ENCODE assay signal across 21 mouse cellular contexts in the genomic region with DNA sequence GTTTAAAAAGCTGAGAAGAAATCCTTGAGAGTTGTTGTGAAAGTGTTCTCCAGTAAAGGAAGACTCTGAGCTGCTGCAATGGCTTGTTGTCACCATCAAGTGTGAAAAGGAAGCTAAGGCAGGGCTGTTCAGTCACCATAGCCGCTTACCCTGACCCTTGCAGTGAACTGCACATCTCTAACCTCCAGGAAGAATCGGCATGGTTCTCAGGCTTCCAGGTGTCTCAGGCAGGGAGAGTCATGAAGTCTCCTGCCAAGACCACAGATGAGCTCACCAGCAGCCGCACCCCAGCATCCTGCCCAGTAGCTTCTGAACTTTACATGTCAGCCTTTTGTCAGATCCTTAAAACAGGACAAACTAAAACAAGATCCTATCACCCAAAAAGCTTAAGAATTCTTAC. TPM values are rescaled to one million over a fixed set of nuclear protein-coding genes. Genes with fewer than 3 reads are reported as not detected.
DNase-seq lines count a peak whose midpoint lies in the region; ATAC-seq lines count a peak whose summit lies in the region.
"Had no signal": no experiment of that assay in that cellular context is flagged by ENCODE, and none has a peak within 500 bp of the region (broad histone marks: within the 10 kb centered on the region; RNA-seq: fewer than 3 reads in every experiment).

No protein-coding gene starts in this region.

- H3K27me3 ChIP-seq in heart, embryonic 16.5 days (ENCODE audit: control insufficient read depth, insufficient read depth, low read length) = no peaks in the 10 kb centered on the region
- no peaks in the 10 kb centered on the region for H3K27me3 ChIP-seq in midbrain, embryonic 11.5 days (ENCODE audit: control insufficient read depth, insufficient read depth, low read length)
- H3K27me3 ChIP-seq in hindbrain, embryonic 11.5 days (ENCODE audit: control insufficient read depth, insufficient read depth, low read length) = no peaks in the 10 kb centered on the region
- H3K27me3 ChIP-seq: embryonic facial prominence, embryonic 12.5 days; forebrain, embryonic 13.5 days; hindbrain, embryonic 15.5 days; limb, embryonic 13.5 days; liver, embryonic 15.5 days had no signal

- WGBS in heart, embryonic 16.5 days = 40% methylated on average over 3 of the region's 3 CpGs
- WGBS in midbrain, embryonic 11.5 days = 91% methylated on average over 3 of the region's 3 CpGs
- WGBS in hindbrain, embryonic 11.5 days = 91% methylated on average over 3 of the region's 3 CpGs

- DNase-seq in heart, adult 18-20 months = no peak
- DNase-seq in 3134 (ENCODE audit: extremely low read depth, insufficient read length, low spot score) (peak; percentile 42), 3T3-L1 (ENCODE audit: low read depth, low spot score) (peak; percentile 73)
- DNase-seq in midbrain, embryonic 11.5 days (ENCODE audit: low spot score, missing footprints) = no peak
- no peak for DNase-seq in hindbrain, embryonic 11.5 days (ENCODE audit: low spot score)
- DNase-seq: adrenal gland, adult 8-10 months; cerebellum, adult 8-10 months; gastrocnemius, postnatal 10 days; kidney, adult 11 months; retina, postnatal 1 day; thymus, postnatal 14 days had no signal

- no peak for ATAC-seq in heart, embryonic 16.5 days (replicated peaks; ENCODE audit: extremely low read depth, insufficient read depth, low FRiP score)
- peak; percentile 39 for ATAC-seq in common myeloid progenitor, adult 5-6 weeks (replicated peaks; ENCODE audit: low read depth, poor library complexity, severe bottlenecking)
- ATAC-seq in midbrain, embryonic 11.5 days (ENCODE audit: low FRiP score) = no peak
- no peak for ATAC-seq in hindbrain, embryonic 11.5 days (ENCODE audit: low FRiP score)
- ATAC-seq: forebrain, embryonic 13.5 days had no signal

- peak overlapping the region; percentile 17; the same call in 1 of the 2 replicates for H3K27ac ChIP-seq in heart, embryonic 16.5 days (ENCODE audit: low read length)
- no peak overlapping the region for H3K27ac ChIP-seq in midbrain, embryonic 11.5 days (ENCODE audit: low read depth, low read length)
- no peak overlapping the region for H3K27ac ChIP-seq in hindbrain, embryonic 11.5 days (ENCODE audit: low read depth, low read length)
- H3K27ac ChIP-seq: embryonic facial prominence, embryonic 12.5 days; forebrain, embryonic 13.5 days; hindbrain, embryonic 15.5 days; kidney, postnatal 0 days; limb, embryonic 13.5 days; liver, embryonic 15.5 days had no signal

- H3K4me1 ChIP-seq in heart, embryonic 16.5 days (ENCODE audit: control insufficient read depth, insufficient read depth, low read length) = peaks cover 9% of the 10 kb centered on the region; the same call in 1 of the 2 replicates
- no peaks in the 10 kb centered on the region for H3K4me1 ChIP-seq in midbrain, embryonic 11.5 days (ENCODE audit: control insufficient read depth, insufficient read depth, low read length)
- no peaks in the 10 kb centered on the region for H3K4me1 ChIP-seq in hindbrain, embryonic 11.5 days (replicated peaks; ENCODE audit: control insufficient read depth, insufficient read depth, low read length)
- H3K4me1 ChIP-seq: forebrain, embryonic 13.5 days; hindbrain, embryonic 15.5 days; liver, embryonic 15.5 days had no signal

- no peak overlapping the region for H3K4me3 ChIP-seq in heart, embryonic 16.5 days (ENCODE audit: low read length)
- no peak overlapping the region for H3K4me3 ChIP-seq in midbrain, embryonic 11.5 days (ENCODE audit: low read depth, low read length)
- no peak overlapping the region for H3K4me3 ChIP-seq in hindbrain, embryonic 11.5 days (ENCODE audit: low read depth, low read length)
- H3K4me3 ChIP-seq: embryonic facial prominence, embryonic 12.5 days; erythroblast, embryonic 14.5 days; forebrain, embryonic 13.5 days; hindbrain, embryonic 15.5 days; limb, embryonic 13.5 days; liver, embryonic 15.5 days had no signal

- H3K9ac ChIP-seq in heart, embryonic 16.5 days (ENCODE audit: low read length) = no peak overlapping the region
- no peak overlapping the region for H3K9ac ChIP-seq in midbrain, embryonic 11.5 days (ENCODE audit: low read length)
- H3K9ac ChIP-seq in hindbrain, embryonic 11.5 days (ENCODE audit: low read depth, low read length) = no peak overlapping the region
- H3K9ac ChIP-seq: embryonic facial prominence, embryonic 12.5 days; forebrain, embryonic 13.5 days; hindbrain, embryonic 15.5 days; limb, embryonic 13.5 days; liver, embryonic 15.5 days had no signal

- H3K36me3 ChIP-seq in heart, embryonic 16.5 days (ENCODE audit: control insufficient read depth, insufficient read depth) = peaks cover 13% of the 10 kb centered on the region
- no peaks in the 10 kb centered on the region for H3K36me3 ChIP-seq in midbrain, embryonic 11.5 days (ENCODE audit: control insufficient read depth, insufficient read depth, low read length)
- H3K36me3 ChIP-seq in hindbrain, embryonic 11.5 days (ENCODE audit: control insufficient read depth, insufficient read depth, low read length) = no peaks in the 10 kb centered on the region
- H3K36me3 ChIP-seq: hindbrain, embryonic 15.5 days; liver, embryonic 15.5 days had no signal

- H3K4me2 ChIP-seq in heart, embryonic 16.5 days (ENCODE audit: low read depth, low read length) = no peak overlapping the region
- H3K4me2 ChIP-seq in midbrain, embryonic 11.5 days = no peak overlapping the region
- no peak overlapping the region for H3K4me2 ChIP-seq in hindbrain, embryonic 11.5 days (replicated peaks; ENCODE audit: low read depth, low read length)
- H3K4me2 ChIP-seq: embryonic facial prominence, embryonic 12.5 days; forebrain, embryonic 13.5 days; heart, embryonic 11.5 days; hindbrain, embryonic 15.5 days; limb, embryonic 13.5 days; liver, embryonic 15.5 days had no signal

- H3K9me3 ChIP-seq in heart, embryonic 16.5 days (replicated peaks; ENCODE audit: control insufficient read depth, low read length) = no peaks in the 10 kb centered on the region
- no peaks in the 10 kb centered on the region for H3K9me3 ChIP-seq in midbrain, embryonic 11.5 days (ENCODE audit: control insufficient read depth, low read length)
- no peaks in the 10 kb centered on the region for H3K9me3 ChIP-seq in hindbrain, embryonic 11.5 days (ENCODE audit: control insufficient read depth, low read length)
- H3K9me3 ChIP-seq: embryonic facial prominence, embryonic 12.5 days; forebrain, embryonic 13.5 days; hindbrain, embryonic 15.5 days; limb, embryonic 13.5 days; liver, embryonic 15.5 days had no signal

RNA-seq across cellular contexts. Expression of gene Cmss1, which starts 40.4 kb away (rescaled TPM):
- polyA plus RNA-seq in heart, embryonic 16.5 days (2015; fragmentation: Nextera tagmentation; extraction: Ambion mirVana) = 38.6 and 39.5 TPM in 2 replicates
- 10 to 100 TPM; 70.2 to 79.9 TPM for total RNA-seq in heart, adult 18-20 months (2021)
- total RNA-seq in common myeloid progenitor, adult 5-6 weeks (2017) = 80.5 and 120 TPM in 2 replicates
- 54.8 and 56.3 TPM in 2 replicates for polyA plus RNA-seq in midbrain, embryonic 11.5 days (2014; fragmentation: Nextera tagmentation; extraction: Ambion mirVana)
- polyA plus RNA-seq in hindbrain, embryonic 11.5 days (2014; fragmentation: Nextera tagmentation; extraction: Ambion mirVana) = 48.6 and 51.1 TPM in 2 replicates

Comparison
In these comparisons a context has a peak if more than half of its experiments do, and no peak if none do; other contexts are left out.
1. DNase-seq: peak in 3134 (single experiment) and 3T3-L1 (single experiment); none in heart, adult 18-20 months (0 of 2), midbrain, embryonic 11.5 days (single experiment) and hindbrain, embryonic 11.5 days (single experiment).